Mouse (Mus musculus) heart, embryonic 10.5 days (tissue): ENCODE results near the gene Tbx5. TPM values are rescaled to one million over a fixed set of nuclear protein-coding genes. Genes with fewer than 3 reads are reported as not detected.

ENCODE experiments used
- DNase-seq: peaks from one replicate; pipeline ENCODE4 v3.0.0-alpha.2; 2017; ENCODE audit warnings: low spot score
- H3K27ac ChIP-seq: fragments of 300-500 bp; sonication (generic); 2 replicates; pipeline ENCODE4 v1.5.1; 2016; ENCODE audit warnings: mild to moderate bottlenecking
- H3K27me3 ChIP-seq: fragments of 300-500 bp; sonication (generic); 2 replicates; pipeline ENCODE4 v1.6.1; 2016; ENCODE audit warnings: mild to moderate bottlenecking; ENCODE audit not compliant: poor library complexity, insufficient read depth, severe bottlenecking
- H3K36me3 ChIP-seq: fragments of 300-500 bp; sonication (generic); 2 replicates; pipeline ENCODE4 v1.6.1; 2016; ENCODE audit warnings: mild to moderate bottlenecking, moderate library complexity
- H3K4me1 ChIP-seq: fragments of 300-500 bp; sonication (generic); 2 replicates; pipeline ENCODE4 v1.6.1; 2016; ENCODE audit warnings: mild to moderate bottlenecking
- H3K4me3 ChIP-seq: fragments of 300-500 bp; sonication (generic); 2 replicates; pipeline ENCODE4 v1.5.1; 2016; ENCODE audit warnings: mild to moderate bottlenecking, moderate library complexity
- H3K9me3 ChIP-seq: fragments of 300-500 bp; sonication (generic); 2 replicates; pipeline ENCODE4 v1.6.1; 2016; ENCODE audit warnings: mild to moderate bottlenecking, moderate library complexity
- WGBS: fragments of 180-500 bp; shearing (Covaris S2); methylation state at CpG from one replicate; pipeline ENCODE4 v1.1.7; 2016; 5-methylcytosine and 5-hydroxymethylcytosine counted together
- polyA plus RNA-seq: library from polyadenylated mRNA; unstranded; fragments of >200 nt; fragmentation: Nextera tagmentation; extraction: Ambion mirVana; gene quantifications from 2 replicates; pipeline ENCODE4 v1.2.1, GENCODE M21; 2016

The Tbx5 gene
- polyA plus RNA-seq, 1 experiment from 2014 or later: 41.9 TPM

GRCm38 (mm10) chr5:119802617-119803410 lies 29.7 kb upstream of the Tbx5 start:
- WGBS: 2% methylated on average over 27 of the region's 27 CpGs

GRCm38 (mm10) chr5:119803411-119804251 lies 28.8 kb upstream of the Tbx5 start:
- Histone ChIP-seq H3K4me1 (peaks cover 28% of the 10 kb centered on the region), H3K27me3 (peaks cover 99% of the 10 kb centered on the region), H3K9me3 (no peaks in the 10 kb centered on the region), H3K4me3 (peak overlapping the region; percentile 61), H3K27ac (peak overlapping the region; percentile 92), H3K36me3 (no peaks in the 10 kb centered on the region)
- DNase-seq: no peak
- under 1% methylated on average over 64 of the region's 64 CpGs for WGBS

More at GRCm38 (mm10) chr5:119802617-119803410, 29.7 kb upstream of the Tbx5 start:
- H3K4me1 ChIP-seq: peaks cover 26% of the 10 kb centered on the region
- peaks cover 98% of the 10 kb centered on the region for H3K27me3 ChIP-seq
- H3K27ac ChIP-seq: peak overlapping the region; percentile 92
- H3K9me3 ChIP-seq: no peaks in the 10 kb centered on the region
- no peak for DNase-seq
- peak overlapping the region; percentile 61 for H3K4me3 ChIP-seq
- H3K36me3 ChIP-seq: no peaks in the 10 kb centered on the region

- DNase-seq: no peak
- Histone ChIP-seq H3K27ac (peak overlapping the region; percentile 92), H3K27me3 (peaks cover 99% of the 10 kb centered on the region), H3K36me3 (0 out of 2 replicates have a peak, but pooled peaks cover 3% of the 10 kb centered on the region), H3K4me3 (peak overlapping the region; percentile 61), H3K9me3 (no peaks in the 10 kb centered on the region), H3K4me1 (peaks cover 26% of the 10 kb centered on the region)
- 1% methylated on average over 35 of the region's 35 CpGs for WGBS
Measured at GRCm38 (mm10) chr5:119804301-119805039, 28.0 kb upstream of the Tbx5 start.

- H3K4me3 ChIP-seq: peak overlapping the region; percentile 61
- no peaks in the 10 kb centered on the region for H3K9me3 ChIP-seq
- under 1% methylated on average over 5 of the region's 5 CpGs for WGBS
- 0 out of 2 replicates have a peak, but pooled peaks cover 3% of the 10 kb centered on the region for H3K36me3 ChIP-seq
- H3K27ac ChIP-seq: peak overlapping the region; percentile 92
- H3K27me3 ChIP-seq: peaks cover 95% of the 10 kb centered on the region
- H3K4me1 ChIP-seq: peaks cover 20% of the 10 kb centered on the region
- no peak for DNase-seq
Measured at GRCm38 (mm10) chr5:119805636-119806035, 26.8 kb upstream of the Tbx5 start.

GRCm38 (mm10) chr5:119806467-119806866 lies 26.0 kb upstream of the Tbx5 start:
- DNase-seq: no peak
- peaks cover 87% of the 10 kb centered on the region for H3K27me3 ChIP-seq
- H3K36me3 ChIP-seq: 0 out of 2 replicates have a peak, but pooled peaks cover 3% of the 10 kb centered on the region
- peak overlapping the region; percentile 61 for H3K4me3 ChIP-seq
- peaks cover 26% of the 10 kb centered on the region for H3K4me1 ChIP-seq
- peak overlapping the region; percentile 92 for H3K27ac ChIP-seq
- H3K9me3 ChIP-seq: no peaks in the 10 kb centered on the region

GRCm38 (mm10) chr5:119807481-119808183 lies 24.8 kb upstream of the Tbx5 start:
- Histone ChIP-seq H3K36me3 (0 out of 2 replicates have a peak, but pooled peaks cover 3% of the 10 kb centered on the region), H3K9me3 (no peaks in the 10 kb centered on the region), H3K4me1 (peaks cover 25% of the 10 kb centered on the region), H3K4me3 (peak overlapping the region; percentile 31; the same call in 1 of the 2 replicates), H3K27ac (peak overlapping the region; percentile 49), H3K27me3 (peaks cover 76% of the 10 kb centered on the region)
- 10% methylated on average over 20 of the region's 20 CpGs for WGBS
- DNase-seq: no peak

- H3K4me1 ChIP-seq: peaks cover 24% of the 10 kb centered on the region
- DNase-seq: no peak
Measured at GRCm38 (mm10) chr5:119808713-119809112, 23.8 kb upstream of the Tbx5 start.

GRCm38 (mm10) chr5:119810994-119811690 lies 21.3 kb upstream of the Tbx5 start:
- peaks cover 41% of the 10 kb centered on the region for H3K27me3 ChIP-seq
- WGBS: 41% methylated on average over 12 of the region's 12 CpGs
- peaks cover 6% of the 10 kb centered on the region; the same call in 1 of the 2 replicates for H3K36me3 ChIP-seq
- no peak overlapping the region for H3K27ac ChIP-seq
- no peaks in the 10 kb centered on the region for H3K9me3 ChIP-seq
- no peak for DNase-seq
- H3K4me3 ChIP-seq: no peak overlapping the region
- H3K4me1 ChIP-seq: peaks cover 24% of the 10 kb centered on the region

More at GRCm38 (mm10) chr5:119808713-119809112, 23.8 kb upstream of the Tbx5 start:
- Histone ChIP-seq H3K27ac (peak overlapping the region; percentile 22; the same call in 1 of the 2 replicates), H3K36me3 (peaks cover 6% of the 10 kb centered on the region; the same call in 1 of the 2 replicates), H3K9me3 (no peaks in the 10 kb centered on the region), H3K4me3 (no peak overlapping the region), H3K27me3 (peaks cover 65% of the 10 kb centered on the region)
- 49% methylated on average over 6 of the region's 6 CpGs for WGBS

- 73% methylated on average over 1 of the region's 1 CpGs for WGBS
- no peak overlapping the region for H3K4me3 ChIP-seq
Measured at GRCm38 (mm10) chr5:119815247-119815646, 17.2 kb upstream of the Tbx5 start.

GRCm38 (mm10) chr5:119820452-119820851 lies 12.0 kb upstream of the Tbx5 start:
- 86% methylated on average over 6 of the region's 6 CpGs for WGBS
- Histone ChIP-seq H3K36me3 (no peaks in the 10 kb centered on the region; the same call in 1 of the 2 replicates), H3K4me3 (no peak overlapping the region), H3K9me3 (no peaks in the 10 kb centered on the region), H3K27me3 (peaks cover 9% of the 10 kb centered on the region), H3K4me1 (peaks cover 54% of the 10 kb centered on the region), H3K27ac (no peak overlapping the region)
- no peak for DNase-seq

More at GRCm38 (mm10) chr5:119815247-119815646, 17.2 kb upstream of the Tbx5 start:
- Histone ChIP-seq H3K4me1 (peaks cover 14% of the 10 kb centered on the region), H3K27me3 (peaks cover 3% of the 10 kb centered on the region; the same call in 1 of the 2 replicates), H3K27ac (no peak overlapping the region), H3K36me3 (peaks cover 3% of the 10 kb centered on the region; the same call in 1 of the 2 replicates), H3K9me3 (no peaks in the 10 kb centered on the region)
- no peak for DNase-seq

GRCm38 (mm10) chr5:119821506-119821905 lies 11.0 kb upstream of the Tbx5 start:
- peak overlapping the region; percentile 77; the same call in 1 of the 2 replicates for H3K27ac ChIP-seq
- 31% methylated on average over 2 of the region's 2 CpGs for whole genome bisulfite sequencing
- no peak overlapping the region for H3K4me3 ChIP-seq
- H3K36me3 ChIP-seq: no peaks in the 10 kb centered on the region; the same call in 1 of the 2 replicates
- H3K9me3 ChIP-seq: no peaks in the 10 kb centered on the region
- DNase-seq: no peak
- peaks cover 64% of the 10 kb centered on the region for H3K4me1 ChIP-seq
- peaks cover 9% of the 10 kb centered on the region for H3K27me3 ChIP-seq
